Mouse (Mus musculus): Measurements from ENCODE around the gene Hcrt.

- TF ChIP-seq CTCF (IDR thresholded peaks at IDR 0.05; ENCODE audit: low read depth) (no peak), EP300 (IDR thresholded peaks at IDR 0.05; ENCODE audit: low read depth) (no peak)
Observed at GRCm38 (mm10) chr11:100799426-100799825, 36.7 kb upstream of the Hcrt start.
